Mouse (Mus musculus): Measurements from ENCODE around the gene Slc16a14.

DNA sequence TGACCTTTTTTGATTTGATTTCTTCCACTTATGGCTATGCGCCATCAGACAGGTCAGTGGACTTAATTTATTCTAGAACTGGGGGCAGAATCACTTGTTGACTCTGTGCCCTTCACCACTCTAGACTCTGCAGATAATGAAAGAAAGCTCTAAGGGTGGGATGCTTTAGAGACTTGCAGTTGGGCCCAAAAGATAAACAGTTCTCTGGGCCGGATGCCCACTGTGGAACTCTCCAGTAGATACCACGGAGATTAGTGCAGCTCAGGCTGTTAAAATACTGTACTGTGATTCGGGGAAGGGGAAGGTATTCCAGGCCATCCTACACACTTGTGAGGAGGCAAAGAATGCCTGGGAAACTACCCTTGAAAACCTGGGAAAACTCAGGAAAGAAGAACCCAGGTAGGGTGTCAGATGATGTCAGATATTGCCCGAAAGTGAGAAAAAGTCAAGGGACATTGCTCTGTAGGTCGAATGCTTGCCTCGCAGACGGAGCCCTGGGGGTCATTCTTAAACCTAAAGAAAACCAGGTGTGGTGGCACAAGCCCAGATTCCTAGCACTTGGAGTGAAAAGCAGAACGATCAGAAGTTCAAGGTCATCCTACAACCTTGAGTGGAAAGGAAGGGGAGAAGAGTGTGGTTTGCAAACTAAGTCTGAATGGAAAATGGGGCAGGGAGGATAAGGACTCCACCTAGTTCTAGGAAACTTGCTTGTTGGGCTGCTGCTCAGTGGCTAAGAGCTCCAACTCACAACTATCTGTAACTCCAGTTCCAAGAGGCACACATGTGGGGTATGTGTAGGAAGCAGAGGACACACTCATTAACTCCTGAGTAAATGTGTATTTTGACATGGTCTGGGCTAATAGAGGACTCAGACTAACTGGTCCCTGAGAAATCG lies 74.3 kb downstream of the Slc16a14 start:
- no peak for TF ChIP-seq CTCF (IDR thresholded peaks at IDR 0.05; ENCODE audit: borderline replicate concordance, insufficient read depth, low read length)
- no peak for TF ChIP-seq POLR2A (IDR thresholded peaks at IDR 0.05; ENCODE audit: low read depth, low read length)

Measured in embryonic fibroblast, embryonic 13.5 days (primary cell).